Mouse (Mus musculus) limb, embryonic 10.5 days (tissue): ENCODE measurements at regions not wholly inside any gene's neighbourhood (a gene's known extent, or its start where the extent isn't known, plus 50 kb on each side); places are given as distances from the start of the nearest gene placed in this dataset.

Experiments used
- DNase-seq: peaks from one replicate; pipeline ENCODE4 v3.0.0-alpha.2; 2017; ENCODE audit warnings: low spot score
- H3K27ac ChIP-seq: fragments of 300-500 bp; sonication (generic); 2 replicates; pipeline ENCODE4 v1.5.1; 2016; ENCODE audit warnings: mild to moderate bottlenecking
- H3K27me3 ChIP-seq: fragments of 300-500 bp; sonication (generic); 2 replicates; pipeline ENCODE4 v1.6.1; 2016; ENCODE audit warnings: low read depth, mild to moderate bottlenecking; ENCODE audit not compliant: poor library complexity, severe bottlenecking
- H3K36me3 ChIP-seq: fragments of 300-500 bp; sonication (generic); 2 replicates; pipeline ENCODE4 v1.6.1; 2016; ENCODE audit warnings: mild to moderate bottlenecking, moderate library complexity
- H3K4me1 ChIP-seq: fragments of 300-500 bp; sonication (generic); 2 replicates; pipeline ENCODE4 v1.6.1; 2016
- H3K4me3 ChIP-seq: fragments of 300-500 bp; sonication (generic); 2 replicates; pipeline ENCODE4 v1.5.1; 2016; ENCODE audit warnings: mild to moderate bottlenecking, moderate library complexity
- H3K9me3 ChIP-seq: fragments of 300-500 bp; sonication (generic); replicated peaks from 2 replicates; pipeline ENCODE4 v1.6.1; 2016; ENCODE audit warnings: mild to moderate bottlenecking
- WGBS: fragments of 180-500 bp; shearing (Covaris S2); methylation state at CpG from one replicate; pipeline ENCODE4 v1.1.7; 2016; 5-methylcytosine and 5-hydroxymethylcytosine counted together

DNA sequence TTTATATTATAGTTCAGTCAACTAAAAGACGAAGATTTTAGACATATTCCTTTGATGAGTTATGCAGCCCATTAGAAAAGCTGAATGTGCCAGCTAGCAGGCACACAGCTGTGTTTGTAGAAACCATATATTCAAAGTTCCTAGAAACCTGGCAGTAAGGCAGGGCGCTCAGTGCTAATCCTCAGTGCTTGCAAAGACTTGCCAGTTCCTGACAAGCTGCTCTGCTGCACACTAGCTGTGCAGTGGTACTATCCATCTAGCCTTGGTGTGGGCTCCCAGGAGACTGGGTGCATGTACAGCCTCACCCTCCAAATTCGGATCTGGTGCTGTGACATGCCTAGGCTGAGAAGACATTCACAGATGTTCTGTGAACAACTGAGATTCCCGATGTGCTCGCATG is 63.5 kb upstream of the Arhgap24 start:
- 89% methylated on average over 5 of the region's 5 CpGs for WGBS
- H3K27ac ChIP-seq: no peak overlapping the region
- H3K4me3 ChIP-seq: no peak overlapping the region
- no peak for DNase-seq
- H3K4me1 ChIP-seq: 0 out of 2 replicates have a peak, but pooled peaks cover 6% of the 10 kb centered on the region
- no peaks in the 10 kb centered on the region for H3K36me3 ChIP-seq
- H3K9me3 ChIP-seq: no peaks in the 10 kb centered on the region
- no peaks in the 10 kb centered on the region for H3K27me3 ChIP-seq

DNA sequence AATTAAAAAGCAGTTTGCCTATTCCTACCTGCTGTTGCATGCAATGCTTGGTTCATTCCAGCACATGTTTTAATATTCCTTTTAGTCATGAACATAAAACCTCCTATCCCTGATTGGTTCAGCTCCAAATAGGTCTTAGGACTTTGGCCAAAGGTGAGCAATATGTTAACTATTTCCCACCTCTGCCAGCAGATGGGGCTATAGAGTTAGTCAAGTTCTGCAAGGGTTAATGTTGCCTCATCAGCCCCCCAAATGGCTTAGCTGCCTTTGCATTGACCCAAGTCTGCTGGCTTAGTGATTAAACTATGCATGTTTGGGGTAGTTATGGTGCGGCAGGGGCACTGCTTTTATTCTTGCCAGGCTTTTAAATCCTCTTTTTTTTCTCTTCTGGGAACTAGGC is 62.1 kb upstream of the Arhgap24 start:
- H3K36me3 ChIP-seq: no peaks in the 10 kb centered on the region
- H3K9me3 ChIP-seq: no peaks in the 10 kb centered on the region
- no peak overlapping the region for H3K27ac ChIP-seq
- no peak overlapping the region for H3K4me3 ChIP-seq
- H3K4me1 ChIP-seq: 0 out of 2 replicates have a peak, but pooled peaks cover 6% of the 10 kb centered on the region
- WGBS: 37% methylated on average over 1 of the region's 1 CpGs
- peak; percentile 53 for DNase-seq
- H3K27me3 ChIP-seq: no peaks in the 10 kb centered on the region

DNA sequence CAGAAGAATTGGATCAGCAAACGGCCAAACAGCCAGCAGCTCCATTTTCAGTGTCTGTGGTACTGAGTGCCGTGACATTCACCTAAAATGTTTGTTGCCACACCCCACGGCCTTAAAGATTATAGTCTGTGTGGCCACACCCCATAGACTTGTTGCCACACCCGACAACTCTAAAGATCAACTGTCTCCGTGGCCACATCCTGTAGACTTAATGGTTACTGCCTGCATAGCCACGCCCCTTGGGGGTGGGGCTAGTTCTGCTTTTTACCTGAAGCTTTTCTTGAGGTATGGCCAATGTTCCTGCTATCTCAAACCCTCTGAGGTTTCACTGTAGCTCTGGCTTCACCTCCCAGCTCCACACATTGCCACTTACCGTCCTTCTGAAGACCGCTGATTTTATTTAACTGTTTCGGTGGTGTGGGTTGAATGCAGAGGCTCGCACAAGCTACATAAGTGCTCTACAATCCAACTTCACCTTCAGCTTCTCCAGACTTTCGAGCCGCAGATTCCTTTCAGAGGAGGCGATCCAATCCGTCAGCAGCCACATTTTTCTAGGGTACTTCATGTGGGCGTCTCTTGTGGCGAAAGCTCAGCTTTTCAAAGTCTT is 56.5 kb upstream of the Arhgap24 start:
- Histone ChIP-seq H3K4me1 (0 out of 2 replicates have a peak, but pooled peaks cover under 1% of the 10 kb centered on the region), H3K36me3 (no peaks in the 10 kb centered on the region), H3K27me3 (no peaks in the 10 kb centered on the region), H3K9me3 (no peaks in the 10 kb centered on the region), H3K4me3 (no peak overlapping the region), H3K27ac (no peak overlapping the region)
- 89% methylated on average over 16 of the region's 16 CpGs for WGBS
- DNase-seq: no peak

DNA sequence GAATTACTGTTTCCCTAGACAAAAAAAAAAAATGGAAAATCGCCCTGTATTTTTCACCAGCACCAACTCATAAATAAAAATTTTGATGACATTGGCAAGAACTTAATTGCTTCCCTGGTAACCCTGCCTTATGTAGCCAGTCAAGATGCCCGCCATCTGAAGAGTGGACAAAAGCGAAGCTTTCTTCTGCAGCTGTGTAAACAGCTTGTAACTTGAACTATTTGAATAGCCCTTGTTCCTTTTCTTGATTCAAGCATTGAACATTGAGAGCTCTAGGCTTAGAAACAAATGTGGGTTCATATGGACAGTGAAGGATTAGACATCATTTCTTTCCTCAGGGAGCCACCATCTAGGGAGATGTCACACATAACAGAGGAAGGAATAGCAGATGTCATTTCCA is 52.9 kb upstream of the Arhgap24 start:
- peaks cover 1% of the 10 kb centered on the region for H3K4me1 ChIP-seq
- H3K27me3 ChIP-seq: no peaks in the 10 kb centered on the region
- WGBS: 88% methylated on average over 3 of the region's 3 CpGs
- H3K4me3 ChIP-seq: no peak overlapping the region
- no peak for DNase-seq
- no peaks in the 10 kb centered on the region for H3K36me3 ChIP-seq
- H3K27ac ChIP-seq: no peak overlapping the region
- no peaks in the 10 kb centered on the region for H3K9me3 ChIP-seq
